Mouse (Mus musculus) limb, embryonic 14.5 days (tissue): ENCODE data around the gene Hist1h2ae. TPM values are rescaled to one million over a fixed set of nuclear protein-coding genes. Genes with fewer than 3 reads are reported as not detected.
"Not testable (repeated sequence)": the region's sequence is repeated elsewhere in the genome, so short reads cannot be mapped to it uniquely, and the experiment has no call there.

Experiments used
- ATAC-seq: fragments of 200-750 bp; cut with Nextera tagmentation; 2 replicates; pipeline ENCODE4 v1.8.0; 2017; ENCODE audit warnings: low read depth, moderate number of reproducible peaks, moderate TSS enrichment; ENCODE audit not compliant: low FRiP score
- DNase-seq: peaks from one replicate; pipeline ENCODE4 v3.0.0-alpha.2; 2015; ENCODE audit warnings: low spot score
- H3K27ac ChIP-seq: fragments of 300-500 bp; sonication (generic); replicated peaks from 2 replicates; pipeline ENCODE4 v1.5.1; 2014; ENCODE audit warnings: low read depth, mild to moderate bottlenecking, low read length, moderate library complexity, mixed read lengths
- H3K27me3 ChIP-seq: fragments of 300-500 bp; sonication (generic); 2 replicates; pipeline ENCODE4 v1.6.1; 2014; ENCODE audit warnings: low read length, mixed read lengths; ENCODE audit not compliant: control insufficient read depth, insufficient read depth
- H3K36me3 ChIP-seq: fragments of 300-500 bp; sonication (generic); 2 replicates; pipeline ENCODE4 v1.6.1; 2014; ENCODE audit warnings: mild to moderate bottlenecking, low read length, moderate library complexity, mixed read lengths; ENCODE audit not compliant: control insufficient read depth, insufficient read depth
- H3K4me1 ChIP-seq: fragments of 300-500 bp; sonication (generic); 2 replicates; pipeline ENCODE4 v1.6.1; 2014; ENCODE audit warnings: antibody characterized with exemption, low read length, mixed read lengths; ENCODE audit not compliant: control insufficient read depth, insufficient read depth
- H3K4me2 ChIP-seq: fragments of 300-500 bp; sonication (generic); replicated peaks from 2 replicates; pipeline ENCODE4 v1.6.1; 2014; ENCODE audit warnings: low read depth, mild to moderate bottlenecking, low read length, moderate library complexity; ENCODE audit not compliant: severe bottlenecking
- H3K4me3 ChIP-seq: fragments of 300-500 bp; sonication (generic); replicated peaks from 2 replicates; pipeline ENCODE4 v1.5.1; 2014; ENCODE audit warnings: low read length
- H3K9ac ChIP-seq: fragments of 300-500 bp; sonication (generic); 2 replicates; pipeline ENCODE4 v1.6.1; 2014; ENCODE audit warnings: mild to moderate bottlenecking, low read depth, low read length, moderate library complexity; ENCODE audit not compliant: severe bottlenecking
- H3K9me3 ChIP-seq: fragments of 300-500 bp; sonication (generic); 2 replicates; pipeline ENCODE4 v1.6.1; 2016; ENCODE audit warnings: low read length; ENCODE audit not compliant: control insufficient read depth
- POLR2A ChIP-seq: fragments of 200-500 bp; IDR thresholded peaks from 2 replicates; pipeline ENCODE4 v1.8.0; 2012; ENCODE audit warnings: inconsistent platforms, mild to moderate bottlenecking, moderate library complexity, borderline replicate concordance; ENCODE audit not compliant: insufficient read depth, insufficient read length; ENCODE audit errors: extremely low read depth
- WGBS: fragments of 180-500 bp; shearing (Covaris S2); extraction: QIAGEN DNeasy Blood & Tissue Kit; methylation state at CpG from one replicate; pipeline ENCODE4 v1.1.7; 2014; 5-methylcytosine and 5-hydroxymethylcytosine counted together
- polyA plus RNA-seq, 2 experiments: library from polyadenylated mRNA; depleted of rRNA in 1 of 2; stranded (reverse) in 1 of 2; unstranded in 1 of 2; fragments of >200 nt; fragmentation: Nextera tagmentation in 1 of 2; extraction: Ambion mirVana in 1 of 2; gene quantifications; 2 replicates each; pipeline versions ENCODE4 v1.2.1 to v1.2.3; 2012 to 2014

Gene Hist1h2ae
- polyA plus RNA-seq, 2 experiments: 19.8 to 103 TPM

DNA sequence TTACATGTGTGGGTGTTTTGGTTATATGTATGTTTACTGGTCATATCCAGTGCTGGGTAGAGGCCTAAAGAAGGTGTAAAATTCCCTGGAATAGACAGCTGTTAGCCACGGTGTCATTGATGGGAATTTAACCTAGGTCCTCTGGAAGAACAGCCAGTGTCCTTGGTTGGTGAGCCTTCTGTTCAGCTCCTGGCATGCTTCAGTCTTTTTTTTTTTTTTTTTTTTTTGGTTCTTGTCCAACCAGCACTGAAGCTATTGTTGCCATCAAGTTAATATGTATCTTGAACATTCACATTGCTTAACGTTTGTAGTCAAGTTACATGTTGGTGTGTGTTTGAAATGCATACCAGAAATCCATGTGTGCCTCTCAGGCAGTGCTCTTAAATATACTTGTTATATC, 6.5 kb downstream of the Hist1h2ae start:
- Histone ChIP-seq H3K9me3 (no peaks in the 10 kb centered on the region), H3K4me2 (no peak overlapping the region), H3K4me1 (0 out of 2 replicates have a peak, but pooled peaks cover 2% of the 10 kb centered on the region), H3K9ac (no peak overlapping the region), H3K27ac (peak overlapping the region; percentile 98; the same call in 1 of the 2 replicates), H3K4me3 (no peak overlapping the region), H3K36me3 (no peaks in the 10 kb centered on the region), H3K27me3 (no peaks in the 10 kb centered on the region)
- TF ChIP-seq POLR2A: no peak
- ATAC-seq: no peak
- 91% methylated on average over 2 of the region's 2 CpGs for WGBS
- no peak for DNase-seq

DNA sequence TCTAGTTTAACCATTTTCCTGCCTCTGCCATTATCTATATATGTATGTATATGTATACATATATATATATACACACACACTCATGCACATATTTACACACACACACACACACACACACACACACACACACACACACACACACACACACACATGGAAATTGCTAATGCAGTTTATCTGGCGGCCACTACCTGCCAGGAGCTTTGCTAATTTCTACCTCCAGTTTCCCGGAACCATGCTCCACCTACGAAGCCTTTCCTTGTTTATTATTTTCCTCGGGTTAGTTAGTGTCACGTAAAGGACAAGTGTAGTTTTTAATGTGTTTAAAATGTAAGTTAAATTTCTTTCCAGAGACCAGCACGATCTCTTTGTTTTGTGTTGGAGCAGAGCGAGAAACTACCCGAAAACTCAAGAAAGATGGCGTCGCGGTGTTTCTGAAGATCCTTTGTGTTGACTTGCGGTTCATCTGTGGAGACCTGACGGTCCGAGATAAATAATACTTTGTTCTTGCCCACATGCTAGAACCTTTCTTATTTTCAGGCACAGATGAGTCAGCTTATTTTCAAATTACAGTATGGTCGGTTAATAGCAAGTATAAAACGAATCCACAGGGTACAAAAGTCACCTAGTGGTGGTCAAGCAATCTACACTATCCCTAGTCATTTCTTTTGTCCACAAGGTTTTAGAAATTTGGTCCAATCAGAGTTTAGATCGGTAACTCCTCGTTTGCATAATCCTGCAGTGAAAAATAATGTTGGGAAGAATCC, 8.1 kb downstream of the Hist1h2ae start:
- Histone ChIP-seq H3K27me3 (no peaks in the 10 kb centered on the region), H3K36me3 (no peaks in the 10 kb centered on the region), H3K4me3 (peak overlapping the region; percentile 39), H3K4me2 (peak overlapping the region; percentile 64), H3K27ac (peak overlapping the region; percentile 98), H3K9ac (peak overlapping the region; percentile 51), H3K4me1 (0 out of 2 replicates have a peak, but pooled peaks cover 2% of the 10 kb centered on the region), H3K9me3 (no peaks in the 10 kb centered on the region)
- peak; percentile 84 for DNase-seq
- 5% methylated on average over 18 of the region's 18 CpGs for WGBS
- no peak for TF ChIP-seq POLR2A
- peak; percentile 74 for ATAC-seq

DNA sequence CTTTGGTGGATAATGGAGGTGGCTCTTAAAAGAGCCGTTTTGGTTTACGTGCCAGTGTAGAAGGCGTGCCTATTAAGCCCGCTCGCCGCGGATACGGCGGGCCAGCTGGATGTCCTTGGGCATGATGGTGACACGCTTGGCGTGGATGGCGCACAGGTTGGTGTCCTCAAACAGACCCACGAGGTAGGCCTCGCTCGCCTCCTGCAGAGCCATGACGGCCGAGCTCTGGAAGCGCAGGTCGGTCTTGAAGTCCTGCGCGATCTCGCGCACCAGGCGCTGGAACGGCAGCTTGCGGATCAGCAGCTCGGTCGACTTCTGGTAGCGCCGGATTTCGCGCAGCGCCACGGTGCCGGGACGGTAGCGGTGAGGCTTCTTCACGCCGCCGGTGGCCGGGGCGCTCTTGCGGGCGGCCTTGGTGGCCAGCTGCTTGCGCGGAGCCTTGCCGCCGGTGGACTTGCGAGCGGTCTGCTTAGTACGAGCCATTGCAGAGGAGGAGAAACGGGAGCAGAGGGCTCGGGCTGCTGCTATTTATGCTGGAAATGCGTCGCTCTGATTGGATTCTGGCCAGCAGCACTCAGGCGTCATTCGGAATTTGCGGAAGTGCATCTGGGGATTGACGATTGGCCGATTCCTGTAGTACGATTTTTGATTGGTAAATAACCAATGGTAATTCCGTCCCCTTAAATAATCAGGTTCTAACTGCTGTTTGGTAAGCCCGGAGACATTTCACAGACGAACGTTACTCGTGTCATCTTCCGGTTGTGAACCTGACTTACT, 8.9 kb downstream of the Hist1h2ae start, which contains the start of gene Hist1h3e:
Gene Hist1h3e (minus strand): TSS at position 487 of the 777 bp plus-strand sequence.
- Histone ChIP-seq H3K4me3 (peak within 1 kb of the TSS; percentile 39), H3K4me2 (peak within 1 kb of the TSS; percentile 64), H3K27ac (peak within 1 kb of the TSS; percentile 98), H3K9ac (peak within 1 kb of the TSS; percentile 51)
- H3K36me3 ChIP-seq, H3K27me3 ChIP-seq, H3K4me1 ChIP-seq, H3K9me3 ChIP-seq: not testable (repeated sequence)
- TF ChIP-seq POLR2A: peak; percentile 99; the same call in 1 of the 2 replicates
- 0% methylated on average over 39 of the region's 67 CpGs for WGBS
- peak; percentile 91 for ATAC-seq
- DNase-seq: peak; percentile 98

DNA sequence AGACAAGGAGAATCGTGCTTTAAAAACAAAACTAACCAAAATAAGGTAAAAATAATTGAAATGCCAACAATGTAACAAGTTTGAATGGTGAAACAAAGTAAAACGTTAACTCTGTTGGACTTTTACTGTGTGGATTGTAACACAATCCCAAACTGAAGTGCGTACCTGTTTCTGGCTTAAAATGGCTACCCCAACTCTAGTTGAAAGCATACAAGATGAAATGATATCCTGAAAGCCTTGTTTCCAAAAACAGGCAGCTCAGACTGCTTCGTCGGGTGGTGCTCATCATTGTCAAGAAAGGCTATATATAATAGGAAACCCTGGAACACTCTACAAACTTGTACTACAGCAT, 9.5 kb downstream of the Hist1h2ae start:
- H3K9me3 ChIP-seq, H3K27me3 ChIP-seq, DNase-seq, H3K4me1 ChIP-seq, H3K36me3 ChIP-seq, ATAC-seq: not testable (repeated sequence)
- peak overlapping the region; percentile 98; the same call in 1 of the 2 replicates for H3K27ac ChIP-seq
- peak overlapping the region; percentile 51; the same call in 1 of the 2 replicates for H3K9ac ChIP-seq
- H3K4me2 ChIP-seq: peak overlapping the region; percentile 64
- whole genome bisulfite sequencing: 0% methylated on average over 2 of the region's 5 CpGs
- peak overlapping the region; percentile 39 for H3K4me3 ChIP-seq

DNA sequence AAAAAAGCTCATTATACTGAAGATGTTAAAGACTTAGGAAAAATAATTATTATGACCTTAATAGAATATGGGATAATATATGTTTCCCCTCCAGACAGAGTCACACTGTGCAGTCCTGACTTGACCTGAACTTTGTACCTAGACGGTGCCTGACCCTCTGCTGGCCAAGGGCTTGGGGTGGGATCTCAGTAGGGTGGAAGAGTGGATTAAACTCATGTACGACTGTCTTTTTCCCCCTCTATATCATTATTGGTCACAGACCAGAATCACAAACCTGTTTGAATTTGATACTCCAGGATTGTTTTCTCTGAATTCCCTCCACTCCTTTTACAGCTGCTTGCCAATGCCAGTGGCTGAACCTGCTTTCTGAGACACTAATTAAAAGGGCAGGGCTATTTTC, 10.3 kb downstream of the Hist1h2ae start:
- peak overlapping the region; percentile 26; the same call in 1 of the 2 replicates for H3K27ac ChIP-seq
- H3K4me3 ChIP-seq, H3K27me3 ChIP-seq, H3K9ac ChIP-seq, H3K36me3 ChIP-seq, DNase-seq, H3K9me3 ChIP-seq, H3K4me2 ChIP-seq, H3K4me1 ChIP-seq, ATAC-seq: not testable (repeated sequence)
- 31% methylated on average over 2 of the region's 2 CpGs for WGBS
